7 mouse cellular contexts compared by ENCODE assay signal in genomic region chr12:17689931-17690563, GRCm38 (mm10). TPM values are rescaled to one million over a fixed set of nuclear protein-coding genes. Genes with fewer than 3 reads are reported as not detected.
DNase-seq lines count a peak whose midpoint lies in the region; ATAC-seq and TF ChIP-seq lines count a peak whose summit lies in the region.

No protein-coding gene starts in this region.

- peak overlapping the region; percentile 92 for H3K4me2 ChIP-seq in lung, embryonic 14.5 days
- H3K4me2 ChIP-seq in hindbrain, embryonic 11.5 days (replicated peaks; ENCODE audit: low read depth, low read length): peak overlapping the region; percentile 95

- 16% methylated on average over 13 of the region's 20 CpGs for WGBS in lung, embryonic 14.5 days
- WGBS in hindbrain, embryonic 11.5 days: 15% methylated on average over 15 of the region's 20 CpGs

- peaks cover 11% of the 10 kb centered on the region; the same call in 1 of the 2 replicates for H3K27me3 ChIP-seq in lung, embryonic 14.5 days (ENCODE audit: insufficient read depth, low read length)
- H3K27me3 ChIP-seq in hindbrain, embryonic 11.5 days (ENCODE audit: control insufficient read depth, insufficient read depth, low read length): no peaks in the 10 kb centered on the region

- no peak for DNase-seq in lung, embryonic 14.5 days
- DNase-seq in lung, postnatal 25 days (ENCODE audit: low spot score): no peak
- DNase-seq in hindbrain, embryonic 11.5 days (ENCODE audit: low spot score): no peak
- DNase-seq in adrenal gland, postnatal 25 days: no peak
- DNase-seq in lung, postnatal 14 days: no peak

- no peaks in the 10 kb centered on the region for H3K36me3 ChIP-seq in lung, embryonic 14.5 days (ENCODE audit: insufficient read depth)
- H3K36me3 ChIP-seq in hindbrain, embryonic 11.5 days (ENCODE audit: control insufficient read depth, insufficient read depth, low read length): no peaks in the 10 kb centered on the region

- ATAC-seq in lung, embryonic 14.5 days (ENCODE audit: insufficient read depth): no peak; the same call in 1 of the 2 replicates
- ATAC-seq in common myeloid progenitor, adult 5-6 weeks (replicated peaks; ENCODE audit: low read depth, poor library complexity, severe bottlenecking): peak; percentile 61
- ATAC-seq in hindbrain, embryonic 11.5 days (ENCODE audit: low FRiP score): no peak
- peak; percentile 70 for ATAC-seq in megakaryocyte progenitor cell, adult 5-6 weeks (replicated peaks; ENCODE audit: poor library complexity)

- peak overlapping the region; percentile 57 for H3K4me3 ChIP-seq in lung, embryonic 14.5 days (ENCODE audit: low read depth, low read length)
- H3K4me3 ChIP-seq in hindbrain, embryonic 11.5 days (ENCODE audit: low read depth, low read length): peak overlapping the region; percentile 71

- no peak overlapping the region for H3K27ac ChIP-seq in lung, embryonic 14.5 days (ENCODE audit: low read depth)
- H3K27ac ChIP-seq in hindbrain, embryonic 11.5 days (ENCODE audit: low read depth, low read length): no peak overlapping the region

- no peak for TF ChIP-seq CTCF in lung, embryonic 14.5 days (IDR thresholded peaks at IDR 0.05; ENCODE audit: low read depth)

- no peak overlapping the region; the same call in 1 of the 2 replicates for H3K9ac ChIP-seq in lung, embryonic 14.5 days
- H3K9ac ChIP-seq in hindbrain, embryonic 11.5 days (ENCODE audit: low read depth, low read length): no peak overlapping the region

- H3K9me3 ChIP-seq in lung, embryonic 14.5 days (ENCODE audit: low read depth, low read length): no peaks in the 10 kb centered on the region
- no peaks in the 10 kb centered on the region for H3K9me3 ChIP-seq in hindbrain, embryonic 11.5 days (ENCODE audit: control insufficient read depth, low read length)

- H3K4me1 ChIP-seq in lung, embryonic 14.5 days (ENCODE audit: insufficient read depth): 0 out of 2 replicates have a peak, but pooled peaks cover 9% of the 10 kb centered on the region
- H3K4me1 ChIP-seq in hindbrain, embryonic 11.5 days (replicated peaks; ENCODE audit: control insufficient read depth, insufficient read depth, low read length): peaks cover 3% of the 10 kb centered on the region; the same call in 1 of the 2 replicates

RNA-seq across cellular contexts. Expression of gene Hpcal1, which starts 0.6 kb away (rescaled TPM):
- 52.1 and 52.4 TPM in 2 replicates for polyA plus RNA-seq in lung, embryonic 14.5 days (2014; fragmentation: Nextera tagmentation; extraction: Ambion mirVana)
- total RNA-seq in common myeloid progenitor, adult 5-6 weeks (2017): 14.7 and 14.8 TPM in 2 replicates
- 46.3 and 48.0 TPM in 2 replicates for polyA plus RNA-seq in hindbrain, embryonic 11.5 days (2014; fragmentation: Nextera tagmentation; extraction: Ambion mirVana)
- total RNA-seq in megakaryocyte progenitor cell, adult 5-6 weeks (2015): 55.6 and 65.0 TPM in 2 replicates
- 18.6 and 21.9 TPM in 2 replicates for total RNA-seq in megakaryocyte progenitor cell, adult 5-6 weeks (2017)
- 14.4 and 17.2 TPM in 2 replicates for total RNA-seq in adrenal gland, postnatal 25 days (2021)

Comparison
In these comparisons a context has a peak if more than half of its experiments do, and no peak if none do; other contexts are left out.
1. ATAC-seq: peak in common myeloid progenitor, adult 5-6 weeks (single experiment) and megakaryocyte progenitor cell, adult 5-6 weeks (single experiment); none in lung, embryonic 14.5 days (single experiment) and hindbrain, embryonic 11.5 days (single experiment).